Mouse (Mus musculus): ENCODE measurements around the gene Ldb2.

GRCm38 (mm10) chr5:44537316-44537999, 262.0 kb downstream of the Ldb2 start:
- TF ChIP-seq EP300 (IDR thresholded peaks at IDR 0.05; ENCODE audit: low read depth) (no peak), CTCF (IDR thresholded peaks at IDR 0.05; ENCODE audit: low read depth) (no peak)

Data from liver, postnatal 0 days (tissue).